Mouse (Mus musculus) liver, postnatal 0 days (tissue): Measurements from ENCODE around the gene Cyp4a10. TPM values are rescaled to one million over a fixed set of nuclear protein-coding genes. Genes with fewer than 3 reads are reported as not detected.
"Not testable (repeated sequence)": the region's sequence is repeated elsewhere in the genome, so short reads cannot be mapped to it uniquely, and the experiment has no call there.

ENCODE experiments used
- ATAC-seq: fragments of 200-750 bp; cut with Nextera tagmentation; 2 replicates; pipeline ENCODE4 v1.8.0; 2017; ENCODE audit warnings: mild to moderate bottlenecking, moderate library complexity
- DNase-seq: peaks from one replicate; pipeline ENCODE4 v3.0.0-alpha.2; 2016
- H3K27ac ChIP-seq: fragments of 300-500 bp; sonication (generic); 2 replicates; pipeline ENCODE4 v1.5.1; 2014; ENCODE audit warnings: antibody characterized with exemption, moderate library complexity, mild to moderate bottlenecking, low read depth
- H3K27me3 ChIP-seq: fragments of 300-500 bp; sonication (generic); 2 replicates; pipeline ENCODE4 v1.6.1; 2014; ENCODE audit warnings: low read length, control low read depth, mixed read lengths; ENCODE audit not compliant: insufficient read depth
- H3K36me3 ChIP-seq: fragments of 300-500 bp; sonication (generic); replicated peaks from 2 replicates; pipeline ENCODE4 v1.6.1; 2014; ENCODE audit warnings: mild to moderate bottlenecking, control low read depth, low read length, moderate library complexity, mixed read lengths; ENCODE audit not compliant: insufficient read depth
- H3K4me1 ChIP-seq: fragments of 300-500 bp; sonication (generic); 2 replicates; pipeline ENCODE4 v1.6.1; 2014; ENCODE audit warnings: antibody characterized with exemption, mild to moderate bottlenecking, control low read depth; ENCODE audit not compliant: insufficient read depth
- H3K4me2 ChIP-seq: fragments of 300-500 bp; sonication (generic); 2 replicates; pipeline ENCODE4 v1.6.1; 2014; ENCODE audit warnings: low read depth, mild to moderate bottlenecking, low read length, moderate library complexity, mixed read lengths
- H3K4me3 ChIP-seq: fragments of 300-500 bp; sonication (generic); 2 replicates; pipeline ENCODE4 v1.5.1; 2014; ENCODE audit warnings: low read depth, low read length
- H3K9ac ChIP-seq: fragments of 300-500 bp; sonication (generic); replicated peaks from 2 replicates; pipeline ENCODE4 v1.6.1; 2014; ENCODE audit warnings: mild to moderate bottlenecking, moderate library complexity
- H3K9me3 ChIP-seq: fragments of 300-500 bp; sonication (generic); 2 replicates; pipeline ENCODE4 v1.6.1; 2016; ENCODE audit warnings: mild to moderate bottlenecking, control low read depth, low read length, mixed read lengths
- CTCF ChIP-seq: sonication (generic); IDR thresholded peaks from 2 replicates; pipeline ENCODE4 v1.5.1; 2016; ENCODE audit warnings: antibody characterized with exemption, low read depth
- EP300 ChIP-seq: IDR thresholded peaks from 2 replicates; pipeline ENCODE4 v1.6.1; 2016; ENCODE audit warnings: antibody characterized with exemption, low read depth, mild to moderate bottlenecking
- WGBS: fragments of 180-500 bp; shearing (Covaris S2); extraction: QIAGEN DNeasy Blood & Tissue Kit; methylation state at CpG from one replicate; pipeline ENCODE4 v1.1.7; 2014; ENCODE audit not compliant: insufficient replicate concordance; 5-methylcytosine and 5-hydroxymethylcytosine counted together
- polyA plus RNA-seq: library from polyadenylated mRNA; unstranded; fragments of >200 nt; fragmentation: Nextera tagmentation; extraction: Ambion mirVana; gene quantifications from 2 replicates; pipeline ENCODE4 v1.2.1, GENCODE M21; 2015

Cyp4a10 gene
- polyA plus RNA-seq, 1 experiment from 2014 or later, result 554 TPM

- Histone ChIP-seq H3K9ac (no peak overlapping the region), H3K4me3 (no peak overlapping the region), H3K36me3 (no peaks in the 10 kb centered on the region), H3K27ac (no peak overlapping the region), H3K4me2 (no peak overlapping the region), H3K9me3 (no peaks in the 10 kb centered on the region), H3K4me1 (no peaks in the 10 kb centered on the region), H3K27me3 (no peaks in the 10 kb centered on the region)
- TF ChIP-seq EP300 (no peak), CTCF (no peak)
- WGBS, result 68% methylated on average over 4 of the region's 4 CpGs
- ATAC-seq (no peak), DNase-seq (no peak)
These were observed 39.9 kb downstream of the Cyp4a10 start for GRCm38 (mm10) chr4:115557861-115558561.

- not testable (repeated sequence) for H3K9me3 ChIP-seq, H3K36me3 ChIP-seq, DNase-seq, H3K9ac ChIP-seq, ATAC-seq, H3K4me1 ChIP-seq, H3K27me3 ChIP-seq, H3K27ac ChIP-seq, H3K4me2 ChIP-seq, H3K4me3 ChIP-seq
- WGBS, result 68% methylated on average over 5 of the region's 5 CpGs
These were observed 43.2 kb downstream of the Cyp4a10 start for GRCm38 (mm10) chr4:115561236-115561635.

GRCm38 (mm10) chr4:115563401-115563800 is 45.3 kb downstream of the Cyp4a10 start, which contains the start of gene Cyp4a31:
Cyp4a31 (plus strand) TSS chr4:115563649.
- H3K27ac ChIP-seq, result peak within 1 kb of the TSS; percentile 77
- no peaks in the 10 kb centered on the region for H3K4me1 ChIP-seq
- ATAC-seq (peak; percentile 59; the same call in 1 of the 2 replicates), DNase-seq (no peak)
- H3K9me3 ChIP-seq, result no peaks in the 10 kb centered on the region
- H3K36me3 ChIP-seq, result no peaks in the 10 kb centered on the region
- no peak within 1 kb of the TSS for H3K4me3 ChIP-seq
- WGBS, result 60% methylated on average over 3 of the region's 3 CpGs
- peak within 1 kb of the TSS; percentile 38; the same call in 1 of the 2 replicates for H3K4me2 ChIP-seq
- TF ChIP-seq CTCF (no peak), EP300 (no peak)
- H3K27me3 ChIP-seq, result no peaks in the 10 kb centered on the region
- H3K9ac ChIP-seq, result 0 out of 2 replicates have a peak within 1 kb of the TSS, but pooled peaks have one; percentile 32

GRCm38 (mm10) chr4:115564469-115565225 is 46.6 kb downstream of the Cyp4a10 start:
- Histone ChIP-seq H3K27ac (peak overlapping the region; percentile 77), H3K4me2 (peak overlapping the region; percentile 33; the same call in 1 of the 2 replicates)
- peak; percentile 49 for TF ChIP-seq EP300
- 62% methylated on average over 6 of the region's 6 CpGs for WGBS
- not testable (repeated sequence) for H3K9ac ChIP-seq, H3K4me3 ChIP-seq, DNase-seq, H3K27me3 ChIP-seq, H3K36me3 ChIP-seq, H3K9me3 ChIP-seq, H3K4me1 ChIP-seq
- peak; percentile 91 for ATAC-seq

- no peak for TF ChIP-seq EP300
- TF ChIP-seq CTCF, result no peak
- Histone ChIP-seq H3K9ac (no peak overlapping the region), H3K4me2 (no peak overlapping the region), H3K9me3 (no peaks in the 10 kb centered on the region), H3K4me1 (no peaks in the 10 kb centered on the region), H3K27me3 (no peaks in the 10 kb centered on the region), H3K27ac (no peak overlapping the region), H3K36me3 (no peaks in the 10 kb centered on the region), H3K4me3 (no peak overlapping the region)
- 62% methylated on average over 3 of the region's 3 CpGs for WGBS
- ATAC-seq, result 0 out of 2 replicates have a peak, but pooled peaks have one; percentile 25
- DNase-seq, result no peak
These were observed 57.2 kb downstream of the Cyp4a10 start for GRCm38 (mm10) chr4:115575255-115575654.

- Histone ChIP-seq H3K9ac (no peak overlapping the region), H3K4me3 (no peak overlapping the region), H3K27ac (no peak overlapping the region), H3K27me3 (no peaks in the 10 kb centered on the region), H3K36me3 (no peaks in the 10 kb centered on the region), H3K9me3 (no peaks in the 10 kb centered on the region), H3K4me1 (no peaks in the 10 kb centered on the region), H3K4me2 (no peak overlapping the region)
- DNase-seq, result no peak
- no peak for ATAC-seq
- TF ChIP-seq CTCF (no peak), EP300 (no peak)
- 81% methylated on average over 2 of the region's 2 CpGs for WGBS
These were observed 57.7 kb downstream of the Cyp4a10 start for GRCm38 (mm10) chr4:115575776-115576175.
